Mouse (Mus musculus) cortical plate, adult 2 months (tissue): ENCODE results near the gene Tmem203.

Experiments
- CTCF ChIP-seq: fragments of 200-500 bp; IDR thresholded peaks from 2 replicates; pipeline ENCODE4 v1.5.1; 2011; ENCODE audit warnings: mild to moderate bottlenecking, control low read depth, low read length; ENCODE audit not compliant: insufficient read depth; ENCODE audit errors: extremely low read depth
- POLR2A ChIP-seq: fragments of 200-500 bp; IDR thresholded peaks from 2 replicates; pipeline ENCODE4 v1.6.1; 2011; ENCODE audit warnings: mild to moderate bottlenecking, low read length, control low read depth; ENCODE audit not compliant: insufficient read depth; ENCODE audit errors: extremely low read depth

DNA sequence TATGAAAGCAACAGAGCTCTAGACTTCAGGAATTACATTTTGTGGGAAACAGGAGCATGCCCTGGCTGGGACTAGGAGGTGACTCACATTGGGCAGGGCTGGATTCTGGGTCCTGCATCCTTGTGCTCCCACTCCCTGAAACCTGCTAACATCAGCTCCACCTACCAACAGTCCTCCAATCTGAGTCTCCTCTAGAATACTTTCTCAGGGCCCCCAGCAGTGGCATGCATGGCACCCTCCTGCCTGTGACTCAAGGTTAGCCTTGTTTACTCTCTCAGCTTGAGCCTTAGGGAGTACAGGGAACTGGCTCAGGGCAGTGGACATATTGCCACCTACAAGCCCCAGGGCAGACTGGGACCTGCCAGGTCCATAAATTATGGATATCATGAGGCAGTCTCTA, 17.1 kb upstream of the Tmem203 start:
- no peak for TF ChIP-seq POLR2A
- no peak for TF ChIP-seq CTCF
